Mouse (Mus musculus) neural tube, embryonic 14.5 days (tissue): ENCODE results near the gene Slc7a11. TPM values are rescaled to one million over a fixed set of nuclear protein-coding genes. Genes with fewer than 3 reads are reported as not detected.
A peak's percentile ranks its signal among the peaks of the same experiment; 100 is the strongest.

Source experiments
- ATAC-seq: fragments of 200-750 bp; cut with Nextera tagmentation; 2 replicates; pipeline ENCODE4 v1.8.0; 2017; ENCODE audit warnings: low read depth, mild to moderate bottlenecking, moderate TSS enrichment, moderate library complexity
- H3K27ac ChIP-seq: fragments of 300-500 bp; sonication (generic); 2 replicates; pipeline ENCODE4 v1.5.1; 2014; ENCODE audit warnings: low read depth, mild to moderate bottlenecking, control low read depth, low read length, moderate library complexity, mixed read lengths
- H3K27me3 ChIP-seq: fragments of 300-500 bp; sonication (generic); 2 replicates; pipeline ENCODE4 v1.6.1; 2014; ENCODE audit warnings: low read length; ENCODE audit not compliant: control insufficient read depth, insufficient read depth
- H3K36me3 ChIP-seq: fragments of 300-500 bp; sonication (generic); 2 replicates; pipeline ENCODE4 v1.6.1; 2014; ENCODE audit warnings: low read length, mixed read lengths; ENCODE audit not compliant: control insufficient read depth, insufficient read depth
- H3K4me1 ChIP-seq: fragments of 300-500 bp; sonication (generic); 2 replicates; pipeline ENCODE4 v1.6.1; 2014; ENCODE audit warnings: low read length; ENCODE audit not compliant: control insufficient read depth, insufficient read depth
- H3K4me2 ChIP-seq: fragments of 300-500 bp; sonication (generic); 2 replicates; pipeline ENCODE4 v1.6.1; 2014; ENCODE audit warnings: mild to moderate bottlenecking, low read depth, low read length, control low read depth
- H3K4me3 ChIP-seq: fragments of 300-500 bp; sonication (generic); 2 replicates; pipeline ENCODE4 v1.5.1; 2014; ENCODE audit warnings: low read depth, low read length, control low read depth, mixed read lengths
- H3K9ac ChIP-seq: fragments of 300-500 bp; sonication (generic); replicated peaks from 2 replicates; pipeline ENCODE4 v1.6.1; 2014; ENCODE audit warnings: low read depth, mild to moderate bottlenecking, control low read depth, low read length, mixed read lengths
- H3K9me3 ChIP-seq: fragments of 300-500 bp; sonication (generic); 2 replicates; pipeline ENCODE4 v1.6.1; 2016; ENCODE audit warnings: low read length; ENCODE audit not compliant: control insufficient read depth
- WGBS: fragments of 180-500 bp; shearing (Covaris S2); extraction: QIAGEN DNeasy Blood & Tissue Kit; methylation state at CpG from one replicate; pipeline ENCODE4 v1.1.7; 2014; 5-methylcytosine and 5-hydroxymethylcytosine counted together
- polyA plus RNA-seq: library from polyadenylated mRNA; unstranded; fragments of >200 nt; fragmentation: Nextera tagmentation; extraction: Ambion mirVana; gene quantifications from 2 replicates; pipeline ENCODE4 v1.2.1, GENCODE M21; 2014

The Slc7a11 gene
- polyA plus RNA-seq, 1 experiment from 2014 or later: 0.44 TPM

DNA sequence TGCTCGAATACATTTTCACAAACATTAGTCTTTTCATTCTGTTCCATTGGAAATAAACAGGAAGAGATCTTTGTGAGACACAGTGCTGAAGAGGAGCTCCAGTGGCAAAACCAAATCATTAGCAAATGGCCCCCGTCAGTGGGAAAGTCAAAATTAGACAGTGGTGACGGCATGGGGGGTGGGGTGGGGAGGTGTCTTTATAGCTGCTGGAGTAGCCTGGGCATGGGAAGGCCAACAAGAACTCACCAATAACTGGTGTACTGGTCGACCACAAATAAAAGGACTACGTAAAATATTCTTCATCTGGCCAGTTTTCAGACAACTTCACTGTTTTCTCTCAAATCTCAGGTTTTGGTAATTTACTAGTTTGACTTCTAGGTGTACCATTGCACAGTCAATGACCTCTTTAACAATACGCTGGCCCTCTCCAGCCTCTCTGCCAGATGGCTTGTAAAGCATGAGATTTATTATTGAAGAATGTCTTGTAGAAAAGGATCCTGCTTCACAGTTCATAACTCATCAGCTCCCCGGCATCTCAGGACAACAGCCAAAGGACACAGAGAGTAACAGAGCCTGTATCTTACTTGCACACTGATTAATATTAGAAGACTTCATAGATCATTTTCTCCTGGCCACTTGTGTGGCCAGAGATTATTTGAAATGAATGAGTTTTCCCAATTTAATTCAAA lies 348.9 kb downstream of the Slc7a11 start:
- Histone ChIP-seq H3K4me1 (no peaks in the 10 kb centered on the region), H3K27ac (no peak overlapping the region), H3K27me3 (no peaks in the 10 kb centered on the region), H3K9me3 (no peaks in the 10 kb centered on the region), H3K36me3 (no peaks in the 10 kb centered on the region), H3K4me3 (no peak overlapping the region), H3K9ac (no peak overlapping the region), H3K4me2 (no peak overlapping the region)
- 57% methylated on average over 7 of the region's 7 CpGs for WGBS
- no peak for ATAC-seq

DNA sequence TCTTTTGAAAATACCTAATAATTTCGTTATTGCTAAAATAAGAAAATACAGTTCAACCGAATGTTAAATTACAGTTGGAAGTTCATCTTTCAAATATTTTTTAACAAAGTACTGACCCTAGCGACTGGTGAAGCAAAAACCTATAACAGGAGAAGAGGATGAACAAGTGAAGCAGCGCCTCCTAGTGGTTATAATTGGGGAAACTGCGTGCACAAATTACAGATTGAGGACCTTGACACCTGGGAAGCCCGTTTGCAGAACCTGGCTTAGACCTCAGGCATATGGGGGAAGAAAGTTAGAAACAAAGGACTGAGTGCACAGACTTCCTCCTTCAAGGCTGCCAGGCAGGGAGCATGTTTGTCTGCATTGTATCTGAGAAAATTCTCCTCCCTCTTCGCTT lies 366.4 kb downstream of the Slc7a11 start:
- no peaks in the 10 kb centered on the region for H3K9me3 ChIP-seq
- no peak overlapping the region for H3K27ac ChIP-seq
- ATAC-seq: no peak
- no peak overlapping the region for H3K4me2 ChIP-seq
- H3K9ac ChIP-seq: no peak overlapping the region
- H3K4me1 ChIP-seq: no peaks in the 10 kb centered on the region
- no peaks in the 10 kb centered on the region for H3K27me3 ChIP-seq
- WGBS: 20% methylated on average over 7 of the region's 7 CpGs
- H3K4me3 ChIP-seq: no peak overlapping the region
- no peaks in the 10 kb centered on the region for H3K36me3 ChIP-seq

DNA sequence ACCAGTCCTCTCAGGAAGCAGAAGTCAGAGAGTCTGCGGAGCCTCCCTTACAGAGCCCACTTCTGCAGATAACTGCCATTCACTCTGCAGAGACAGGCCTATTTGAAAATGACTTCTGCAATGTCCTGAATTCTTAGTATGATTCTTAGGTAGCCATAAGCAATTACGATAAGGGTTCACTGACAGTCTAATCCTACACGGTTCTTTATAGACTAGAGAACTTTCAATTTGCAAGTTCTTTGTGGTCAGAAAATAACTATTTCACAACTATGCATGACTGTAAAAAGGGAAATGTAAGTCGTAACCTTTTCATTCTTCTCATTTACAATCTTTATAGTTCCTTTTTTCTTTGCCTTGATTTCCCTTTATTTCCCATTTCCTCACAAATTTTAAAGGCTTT lies 380.0 kb downstream of the Slc7a11 start:
- WGBS: 89% methylated on average over 4 of the region's 4 CpGs
- H3K36me3 ChIP-seq: no peaks in the 10 kb centered on the region
- H3K27me3 ChIP-seq: no peaks in the 10 kb centered on the region
- H3K9ac ChIP-seq: no peak overlapping the region
- H3K4me3 ChIP-seq: no peak overlapping the region
- H3K9me3 ChIP-seq: no peaks in the 10 kb centered on the region
- no peak overlapping the region for H3K4me2 ChIP-seq
- no peak for ATAC-seq
- no peak overlapping the region for H3K27ac ChIP-seq
- no peaks in the 10 kb centered on the region for H3K4me1 ChIP-seq

DNA sequence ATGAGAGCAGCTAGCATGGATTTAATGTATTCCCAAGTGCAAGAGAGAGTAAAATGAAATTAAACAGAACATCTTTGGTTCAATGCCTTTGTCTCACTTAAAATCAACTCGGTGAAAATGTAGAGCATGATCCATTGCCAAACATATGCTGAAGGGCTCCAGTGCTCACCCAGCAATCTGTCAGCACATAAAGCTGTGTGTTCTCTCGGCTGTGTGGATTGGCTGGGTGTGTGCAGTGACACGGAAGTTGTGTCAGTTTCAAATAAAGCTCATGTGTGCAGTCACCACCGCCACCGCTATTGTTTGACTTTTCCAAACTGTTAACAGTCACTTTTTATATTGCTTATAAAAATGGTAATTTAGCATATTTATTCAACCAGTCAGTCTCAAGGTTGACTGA lies 398.7 kb downstream of the Slc7a11 start:
- Histone ChIP-seq H3K9me3 (no peaks in the 10 kb centered on the region), H3K36me3 (no peaks in the 10 kb centered on the region), H3K9ac (no peak overlapping the region), H3K4me2 (no peak overlapping the region), H3K4me1 (no peaks in the 10 kb centered on the region), H3K4me3 (no peak overlapping the region), H3K27me3 (no peaks in the 10 kb centered on the region), H3K27ac (no peak overlapping the region)
- peak; percentile 74; the same call in 1 of the 2 replicates for ATAC-seq
- 52% methylated on average over 5 of the region's 5 CpGs for WGBS

DNA sequence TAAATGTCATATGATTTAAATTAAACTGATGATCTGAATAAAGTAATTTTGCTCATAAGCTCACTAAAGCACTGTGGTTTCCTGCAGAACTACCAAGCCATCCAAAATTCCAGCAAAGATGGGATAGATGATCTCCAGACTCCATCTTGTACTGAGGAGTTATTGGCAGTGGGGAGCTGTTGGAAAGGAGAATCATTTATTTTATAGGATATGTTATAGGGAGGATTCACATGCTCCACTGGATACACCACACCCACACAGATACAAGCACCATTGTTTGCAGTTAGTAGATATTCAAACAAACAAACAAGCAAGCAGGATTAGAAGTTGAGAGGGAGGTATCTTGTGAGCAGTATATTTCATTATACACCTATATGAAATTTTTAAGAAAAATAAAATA lies 399.3 kb downstream of the Slc7a11 start:
- H3K4me1 ChIP-seq: no peaks in the 10 kb centered on the region
- H3K9me3 ChIP-seq: no peaks in the 10 kb centered on the region
- no peaks in the 10 kb centered on the region for H3K36me3 ChIP-seq
- H3K27me3 ChIP-seq: no peaks in the 10 kb centered on the region
- no peak overlapping the region for H3K4me3 ChIP-seq
- H3K27ac ChIP-seq: no peak overlapping the region
- H3K4me2 ChIP-seq: no peak overlapping the region
- H3K9ac ChIP-seq: no peak overlapping the region
- no peak for ATAC-seq

DNA sequence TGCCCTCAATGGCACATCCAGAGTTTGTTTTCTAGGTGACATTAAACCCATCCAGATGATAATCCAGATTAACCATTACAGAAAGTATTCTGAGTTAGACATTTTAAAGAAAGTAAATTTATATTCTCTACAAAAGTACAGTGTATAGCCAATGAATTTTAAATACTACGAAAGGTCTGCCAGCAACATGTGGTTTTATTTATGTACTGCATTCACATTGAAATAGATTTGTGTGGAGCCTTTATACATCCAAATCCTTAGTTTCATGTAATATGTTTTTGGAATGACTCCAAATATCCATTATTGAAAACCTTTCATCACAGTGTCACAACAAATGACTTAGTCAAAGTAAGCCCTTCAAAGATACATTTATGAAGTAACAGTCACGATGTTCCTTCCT lies 402.3 kb downstream of the Slc7a11 start:
- Histone ChIP-seq H3K4me1 (no peaks in the 10 kb centered on the region), H3K9ac (no peak overlapping the region), H3K9me3 (no peaks in the 10 kb centered on the region), H3K27ac (no peak overlapping the region), H3K27me3 (no peaks in the 10 kb centered on the region), H3K4me3 (no peak overlapping the region), H3K4me2 (no peak overlapping the region), H3K36me3 (no peaks in the 10 kb centered on the region)
- no peak for ATAC-seq
- 91% methylated on average over 2 of the region's 2 CpGs for WGBS

DNA sequence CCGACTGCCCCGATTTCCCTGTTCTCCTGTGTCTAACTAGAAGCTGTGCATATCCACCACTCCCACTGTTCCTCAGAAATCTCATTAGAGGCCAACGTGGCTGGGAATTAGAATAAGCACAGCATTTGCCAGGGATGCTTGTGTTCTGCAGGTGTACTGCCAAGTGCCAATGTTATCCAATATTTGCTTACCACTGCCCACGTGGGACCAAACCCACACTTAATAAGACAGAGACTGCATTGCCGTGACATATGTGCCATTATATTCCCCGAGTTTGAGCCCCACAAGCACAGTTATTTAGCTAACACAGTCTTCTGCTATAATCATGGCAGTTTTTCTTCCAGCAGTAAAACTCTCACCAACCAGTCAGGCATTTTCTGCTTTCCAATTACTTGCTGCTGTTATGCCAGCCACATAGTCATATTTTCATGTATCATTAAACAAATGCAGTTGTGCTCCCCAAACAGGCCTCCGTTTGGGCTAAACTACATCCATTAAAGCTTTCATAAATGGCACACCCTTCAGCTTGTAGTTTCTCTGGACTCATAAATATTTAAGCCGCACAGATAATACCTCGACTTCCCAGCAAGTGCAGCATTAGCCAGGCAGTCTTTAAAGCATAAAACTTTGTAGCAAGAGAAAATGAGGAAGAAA lies 407.4 kb downstream of the Slc7a11 start:
- H3K27ac ChIP-seq: peak overlapping the region; percentile 48
- H3K36me3 ChIP-seq: no peaks in the 10 kb centered on the region
- H3K27me3 ChIP-seq: no peaks in the 10 kb centered on the region
- H3K4me2 ChIP-seq: no peak overlapping the region; the same call in 1 of the 2 replicates
- H3K4me1 ChIP-seq: 0 out of 2 replicates have a peak, but pooled peaks cover 5% of the 10 kb centered on the region
- ATAC-seq: peak; percentile 96
- H3K9me3 ChIP-seq: no peaks in the 10 kb centered on the region
- no peak overlapping the region for H3K4me3 ChIP-seq
- WGBS: 38% methylated on average over 9 of the region's 9 CpGs
- no peak overlapping the region for H3K9ac ChIP-seq

DNA sequence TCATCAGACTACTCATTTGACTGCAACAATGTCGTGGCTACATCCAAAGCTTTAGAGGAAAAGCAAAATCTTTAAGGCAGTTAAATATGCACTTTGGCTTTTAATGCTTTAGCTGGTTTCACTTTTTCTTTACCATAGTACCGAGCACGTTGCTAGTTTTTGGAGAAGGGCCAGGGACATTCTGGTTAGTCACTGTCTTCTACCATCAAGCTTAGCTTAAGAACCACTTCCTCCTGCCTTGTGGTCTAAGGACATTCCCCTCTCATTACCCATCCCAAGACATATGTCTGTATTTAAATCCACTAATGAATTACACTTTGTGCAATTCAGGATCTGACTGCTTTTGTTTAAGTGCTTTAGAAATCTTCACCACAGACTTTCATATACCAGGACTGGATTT lies 410.1 kb downstream of the Slc7a11 start:
- Histone ChIP-seq H3K9me3 (no peaks in the 10 kb centered on the region), H3K4me2 (no peak overlapping the region), H3K36me3 (no peaks in the 10 kb centered on the region), H3K27me3 (no peaks in the 10 kb centered on the region), H3K9ac (no peak overlapping the region), H3K4me3 (no peak overlapping the region), H3K4me1 (0 out of 2 replicates have a peak, but pooled peaks cover 5% of the 10 kb centered on the region), H3K27ac (no peak overlapping the region)
- ATAC-seq: no peak
- WGBS: 84% methylated on average over 3 of the region's 3 CpGs

DNA sequence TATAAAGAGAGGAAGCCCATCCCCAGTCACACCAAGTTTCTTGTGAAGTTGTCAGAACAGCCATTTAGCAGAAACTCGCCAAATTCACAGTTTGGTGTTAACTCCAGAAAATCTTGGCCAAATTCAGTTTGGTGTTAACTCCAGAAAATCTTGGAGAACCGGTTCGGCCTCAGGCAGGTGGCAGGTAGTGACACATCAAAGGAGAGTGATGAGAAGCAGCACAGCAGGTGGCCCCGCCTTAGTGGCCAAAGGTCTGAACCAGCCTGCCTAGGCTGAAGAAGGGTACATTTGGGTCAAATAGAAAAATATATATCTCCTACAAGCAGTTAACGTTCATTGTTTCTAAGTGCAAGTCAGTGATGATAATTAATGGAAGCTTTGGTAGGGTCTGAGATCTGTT lies 417.4 kb downstream of the Slc7a11 start:
- WGBS: 58% methylated on average over 5 of the region's 5 CpGs
- Histone ChIP-seq H3K4me3 (no peak overlapping the region), H3K4me1 (no peaks in the 10 kb centered on the region), H3K9me3 (no peaks in the 10 kb centered on the region), H3K27ac (no peak overlapping the region), H3K27me3 (no peaks in the 10 kb centered on the region), H3K4me2 (no peak overlapping the region), H3K9ac (no peak overlapping the region), H3K36me3 (no peaks in the 10 kb centered on the region)
- ATAC-seq: no peak
